In the genomic region with DNA sequence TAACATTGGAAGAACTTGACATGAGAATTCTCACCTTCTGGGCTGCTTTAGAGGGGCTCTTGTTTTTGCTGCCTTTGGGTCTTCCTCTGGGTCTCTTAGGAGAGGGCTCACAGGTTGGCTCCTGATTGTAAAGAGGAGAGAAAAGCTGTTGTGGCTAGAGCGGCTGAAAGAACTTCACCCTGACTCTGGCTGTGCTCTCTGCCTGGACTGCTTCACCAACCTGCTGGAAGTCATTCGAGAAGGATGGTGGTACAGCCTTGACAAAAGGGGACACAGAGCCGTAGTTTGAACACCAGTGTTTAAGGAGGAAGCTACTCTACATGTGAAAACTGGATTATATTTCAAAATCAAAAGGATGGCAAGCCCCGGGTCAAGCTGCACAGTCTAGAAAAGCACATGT, we compare ENCODE assay signal across 10 mouse cellular contexts. TPM values are rescaled to one million over a fixed set of nuclear protein-coding genes. Genes with fewer than 3 reads are reported as not detected.
A peak's percentile ranks its signal among the peaks of the same experiment; 100 is the strongest.
DNase-seq lines count a peak whose midpoint lies in the region; ATAC-seq and TF ChIP-seq lines count a peak whose summit lies in the region.
"Had no signal": no experiment of that assay in that cellular context is flagged by ENCODE, and none has a peak within 500 bp of the region (broad histone marks: within the 10 kb centered on the region; RNA-seq: fewer than 3 reads in every experiment).

No protein-coding gene starts in this region.

- no peak for ATAC-seq in kidney, embryonic 14.5 days (ENCODE audit: low FRiP score, low TSS enrichment)
- no peak for ATAC-seq in embryonic facial prominence, embryonic 15.5 days (ENCODE audit: insufficient number of reproducible peaks, low FRiP score, low TSS enrichment, low read depth)
- no peak for ATAC-seq in liver, embryonic 13.5 days (ENCODE audit: low read depth)
- ATAC-seq in activated CD4-positive, CD25-positive, alpha-beta regulatory T cell, adult 4 months = no peak

- H3K27ac ChIP-seq in kidney, embryonic 14.5 days (ENCODE audit: low read depth, low read length) = peak overlapping the region; percentile 4; the same call in 1 of the 2 replicates
- H3K27ac ChIP-seq in bone marrow macrophage, adult 2 months (ENCODE audit: insufficient read depth, low read depth, low read length) = peak overlapping the region; percentile 24; the same call in 1 of the 2 replicates
- H3K27ac ChIP-seq in embryonic facial prominence, embryonic 15.5 days (replicated peaks) = no peak overlapping the region
- H3K27ac ChIP-seq in liver, embryonic 13.5 days = no peak overlapping the region

- no peak for TF ChIP-seq POLR2A in bone marrow macrophage, adult 2 months (IDR thresholded peaks at IDR 0.05; ENCODE audit: borderline replicate concordance, low read depth, low read length)

- TF ChIP-seq CTCF in bone marrow macrophage, adult 2 months (IDR thresholded peaks at IDR 0.05; ENCODE audit: low read depth, low read length) = no peak

- H3K36me3 ChIP-seq in kidney, embryonic 14.5 days (ENCODE audit: control insufficient read depth, insufficient read depth, low read length) = peaks cover 32% of the 10 kb centered on the region
- H3K36me3 ChIP-seq in embryonic facial prominence, embryonic 15.5 days = no peaks in the 10 kb centered on the region
- H3K36me3 ChIP-seq in liver, embryonic 13.5 days = 0 out of 2 replicates have a peak, but pooled peaks cover 3% of the 10 kb centered on the region

- peak overlapping the region; percentile 98 for H3K4me3 ChIP-seq in kidney, embryonic 14.5 days (ENCODE audit: low read length)
- peak overlapping the region; percentile 33 for H3K4me3 ChIP-seq in bone marrow macrophage, adult 2 months (ENCODE audit: insufficient read depth, low read length)
- peak overlapping the region; percentile 82; the same call in 1 of the 2 replicates for H3K4me3 ChIP-seq in embryonic facial prominence, embryonic 15.5 days (replicated peaks)
- H3K4me3 ChIP-seq in liver, embryonic 13.5 days (replicated peaks) = no peak overlapping the region

- H3K4me1 ChIP-seq in kidney, embryonic 14.5 days (ENCODE audit: control insufficient read depth, insufficient read depth, low read length) = peaks cover 15% of the 10 kb centered on the region; the same call in 1 of the 2 replicates
- no peaks in the 10 kb centered on the region for H3K4me1 ChIP-seq in bone marrow macrophage, adult 2 months (ENCODE audit: control insufficient read depth, insufficient read depth, low read length)
- H3K4me1 ChIP-seq in embryonic facial prominence, embryonic 15.5 days = peaks cover 24% of the 10 kb centered on the region; the same call in 1 of the 2 replicates
- H3K4me1 ChIP-seq in liver, embryonic 13.5 days (replicated peaks) = peaks cover 17% of the 10 kb centered on the region

- peak overlapping the region; percentile 99; the same call in 1 of the 2 replicates for H3K9ac ChIP-seq in kidney, embryonic 14.5 days (ENCODE audit: low read depth, low read length)
- no peak overlapping the region for H3K9ac ChIP-seq in embryonic facial prominence, embryonic 15.5 days
- H3K9ac ChIP-seq in liver, embryonic 13.5 days = no peak overlapping the region

- WGBS in kidney, embryonic 14.5 days = 10% methylated on average over 4 of the region's 4 CpGs
- 24% methylated on average over 4 of the region's 4 CpGs for WGBS in embryonic facial prominence, embryonic 15.5 days
- 28% methylated on average over 4 of the region's 4 CpGs for WGBS in liver, embryonic 13.5 days (ENCODE audit: insufficient replicate concordance)

- H3K9me3 ChIP-seq in kidney, embryonic 14.5 days (ENCODE audit: control insufficient read depth, low read length) = no peaks in the 10 kb centered on the region
- H3K9me3 ChIP-seq in embryonic facial prominence, embryonic 15.5 days (replicated peaks) = no peaks in the 10 kb centered on the region
- no peaks in the 10 kb centered on the region for H3K9me3 ChIP-seq in liver, embryonic 13.5 days (replicated peaks)

- H3K4me2 ChIP-seq in kidney, embryonic 14.5 days (replicated peaks; ENCODE audit: low read depth, low read length) = peak overlapping the region; percentile 88
- H3K4me2 ChIP-seq in embryonic facial prominence, embryonic 15.5 days (replicated peaks) = peak overlapping the region; percentile 99; the same call in 1 of the 2 replicates
- H3K4me2 ChIP-seq in liver, embryonic 13.5 days = 0 out of 2 replicates have a peak overlapping the region, but pooled peaks have one; percentile 11

- no peak for DNase-seq in kidney, postnatal 25 days
- no peak for DNase-seq in liver, embryonic 13.5 days
- no peak for DNase-seq in cerebellum, postnatal 4 days (ENCODE audit: low spot score in 2 of 2)
- DNase-seq: heart, postnatal 14 days; right cerebral cortex, postnatal 14 days; thymus, postnatal 14 days had no signal

- H3K27me3 ChIP-seq in kidney, embryonic 14.5 days (ENCODE audit: control insufficient read depth, insufficient read depth, low read length) = no peaks in the 10 kb centered on the region
- H3K27me3 ChIP-seq in embryonic facial prominence, embryonic 15.5 days = no peaks in the 10 kb centered on the region
- H3K27me3 ChIP-seq in liver, embryonic 13.5 days = peaks cover 54% of the 10 kb centered on the region

RNA-seq across cellular contexts. Expression of a gene that starts 3.1 kb away (rescaled TPM):
- polyA plus RNA-seq in kidney, embryonic 14.5 days (2014; fragmentation: Nextera tagmentation; extraction: Ambion mirVana) = 54.3 and 80.2 TPM in 2 replicates
- polyA plus RNA-seq in bone marrow macrophage, adult 2 months (2012; ENCODE audit: insufficient read depth, insufficient read length, missing spikeins) = 1.8 and 2.7 TPM in 2 replicates
- polyA plus RNA-seq in embryonic facial prominence, embryonic 15.5 days (2015; fragmentation: Nextera tagmentation; extraction: Ambion mirVana) = 11.1 and 11.5 TPM in 2 replicates
- 7.5 and 7.6 TPM in 2 replicates for polyA plus RNA-seq in liver, embryonic 13.5 days (2015; fragmentation: Nextera tagmentation; extraction: Ambion mirVana)
- under 1 TPM in 1 of 2 experiments, not detected in 1; 0.26 TPM for polyA plus RNA-seq in activated CD4-positive, CD25-positive, alpha-beta regulatory T cell, adult 4 months (2017; shearing (Covaris generic))

Comparison
In these comparisons a context has a peak if more than half of its experiments do, and no peak if none do; other contexts are left out.
1. H3K27ac ChIP-seq: peak in kidney, embryonic 14.5 days (single experiment) and bone marrow macrophage, adult 2 months (single experiment); none in embryonic facial prominence, embryonic 15.5 days (single experiment) and liver, embryonic 13.5 days (single experiment).
2. H3K4me2 ChIP-seq: peak in every context shown above with its lines; median percentile 99 in embryonic facial prominence, embryonic 15.5 days; 88 in kidney, embryonic 14.5 days; 11 in liver, embryonic 13.5 days.